Mouse (Mus musculus): ENCODE data around the gene Aplf.

DNA sequence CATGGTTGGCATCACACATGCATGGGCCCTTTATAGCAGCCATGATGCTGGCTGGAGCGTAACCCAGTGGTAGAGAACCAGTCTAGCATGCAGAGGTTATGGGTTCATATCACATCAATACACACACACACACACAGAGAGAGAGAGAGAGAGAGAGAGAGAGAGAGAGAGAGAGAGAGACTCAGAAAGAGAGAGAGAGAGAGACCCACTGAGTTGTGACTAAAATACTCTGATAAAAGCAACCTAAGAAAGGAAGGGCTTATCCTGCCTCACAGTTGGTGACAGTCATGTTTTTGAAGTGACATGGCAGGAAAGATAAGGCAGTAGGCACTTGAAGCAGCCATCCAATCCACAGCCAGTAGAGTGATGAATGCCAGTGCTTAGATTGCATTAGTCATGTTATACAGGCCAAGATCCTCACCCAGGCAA, 88.8 kb downstream of the Aplf start:
- TF ChIP-seq E2F4 (IDR thresholded peaks at IDR 0.05; ENCODE audit: insufficient read depth) (no peak), MYOG (IDR thresholded peaks at IDR 0.05; ENCODE audit: control insufficient read depth in 1 of 3, insufficient read depth in 1 of 3, insufficient read length in 2 of 3, low read depth in 2 of 3) (no peak), POLR2A (IDR thresholded peaks at IDR 0.05; ENCODE audit: insufficient read length, low read depth) (no peak), TCF12 (IDR thresholded peaks at IDR 0.05; ENCODE audit: insufficient read depth, poor library complexity, severe bottlenecking) (no peak), USF1 (IDR thresholded peaks at IDR 0.05; ENCODE audit: low read depth) (no peak)

Measured in myocyte (in vitro differentiated cells).